Mouse (Mus musculus): ENCODE results near the gene Gpr88. TPM values are rescaled to one million over a fixed set of nuclear protein-coding genes. Genes with fewer than 3 reads are reported as not detected.

The Gpr88 gene
- total and polyA plus RNA-seq, 3 experiments, result not detected

DNA sequence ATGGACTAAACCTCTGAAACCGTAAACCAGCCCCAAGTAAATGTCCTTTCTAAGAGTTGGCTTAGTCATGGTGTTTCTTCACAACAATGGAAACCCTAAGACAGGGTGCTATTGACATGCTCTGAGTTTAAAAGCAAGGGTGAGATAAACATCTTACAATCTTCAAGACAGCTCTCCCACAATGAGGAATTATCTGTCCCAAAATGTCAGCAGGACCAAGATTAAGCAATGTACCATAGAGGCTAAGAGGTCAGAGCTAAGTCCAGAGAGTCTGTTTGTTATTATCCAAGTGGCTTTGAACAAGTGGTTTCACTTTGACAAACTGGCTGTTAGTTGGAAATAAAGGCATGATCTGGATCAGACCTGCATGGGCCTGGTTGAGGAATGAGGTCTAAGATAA, 10.7 kb upstream of the Gpr88 start:
- H3K79me2 ChIP-seq (replicated peaks; ENCODE audit: control insufficient read depth, extremely low read depth, insufficient read depth, poor library complexity, severe bottlenecking), result no peaks in the 10 kb centered on the region
- dilution Hi-C loops (cut with MboI; ENCODE audit: extremely low pct_ligation_motif_present, extremely low pct_unique_long_range_greater_than_20kb, low sequenced_read_pairs) (no loop called here), in situ Hi-C loops (cut with MboI; ENCODE audit: low pct_ligation_motif_present, low pct_unique_long_range_greater_than_20kb, low sequenced_read_pairs) (no loop called here)
- no peaks in the 10 kb centered on the region for H3K27me3 ChIP-seq (replicated peaks)
- H3K36me3 ChIP-seq (replicated peaks in 1 of 2; ENCODE audit: control insufficient read depth in 1 of 2, insufficient read depth in 1 of 2, low read length in 1 of 2), result no peaks in the 10 kb centered on the region
- 0 out of 4 replicates have a peak, but pooled peaks cover 0 to 2% of the 10 kb centered on the region in 2 experiments for H3K4me1 ChIP-seq (ENCODE audit: control insufficient read depth in 1 of 2, insufficient read depth in 2 of 2)
- H3K27ac ChIP-seq (ENCODE audit: insufficient read depth, low read depth), result no peak overlapping the region
- no peak overlapping the region for H3K4me3 ChIP-seq (replicated peaks in 1 of 3; ENCODE audit: low read depth in 2 of 3, low read length in 2 of 3, poor library complexity in 1 of 3)
- no peak overlapping the region for H3K9ac ChIP-seq (ENCODE audit: insufficient read depth, low read depth)
- no peak for DNase-seq (ENCODE audit: extremely low read depth)
- H3K4me2 ChIP-seq (ENCODE audit: insufficient read depth, low read depth, poor library complexity, severe bottlenecking), result no peak overlapping the region
- no peak for TF ChIP-seq USF1 (IDR thresholded peaks at IDR 0.05; ENCODE audit: low read depth, low read length)
- TF ChIP-seq BHLHE40 (IDR thresholded peaks at IDR 0.05; ENCODE audit: low read depth, low read length), result no peak
- TF ChIP-seq TBP (conservative IDR thresholded peaks at IDR 0.05; ENCODE audit: low read depth, low read length), result no peak
- TF ChIP-seq ELF1 (IDR thresholded peaks at IDR 0.05; ENCODE audit: low read depth, low read length), result no peak
- TF ChIP-seq UBTF (IDR thresholded peaks at IDR 0.05; ENCODE audit: low read depth, low read length), result no peak
- TF ChIP-seq ETS1 (conservative IDR thresholded peaks at IDR 0.05; ENCODE audit: low read depth, low read length), result no peak
- no peak for TF ChIP-seq ZKSCAN1 (IDR thresholded peaks at IDR 0.05; ENCODE audit: borderline replicate concordance, low read depth, low read length)
- TF ChIP-seq CHD2 (IDR thresholded peaks at IDR 0.05; ENCODE audit: low read length), result no peak
- no peak for TF ChIP-seq ZC3H11A (IDR thresholded peaks at IDR 0.05; ENCODE audit: low read depth, low read length)
- TF ChIP-seq E2F4 (IDR thresholded peaks at IDR 0.05; ENCODE audit: insufficient replicate concordance, low read depth, low read length), result no peak
- TF ChIP-seq SIN3A (IDR thresholded peaks at IDR 0.05; ENCODE audit: low read length), result no peak
- no peak for TF ChIP-seq CHD1 (IDR thresholded peaks at IDR 0.05; ENCODE audit: low read depth, low read length)
- TF ChIP-seq SMC3 (IDR thresholded peaks at IDR 0.05; ENCODE audit: low read depth, low read length), result no peak
- TF ChIP-seq RAD21 (IDR thresholded peaks at IDR 0.05; ENCODE audit: low read depth, low read length), result no peak
- no peak for TF ChIP-seq USF2 (conservative IDR thresholded peaks at IDR 0.05; ENCODE audit: low read depth, low read length)
- no peak for TF ChIP-seq GABPA (IDR thresholded peaks at IDR 0.05; ENCODE audit: insufficient replicate concordance, low read depth, low read length)
- TF ChIP-seq NRF1 (IDR thresholded peaks at IDR 0.05; ENCODE audit: low read depth, low read length), result no peak
- no peak for TF ChIP-seq MAX (IDR thresholded peaks at IDR 0.05; ENCODE audit: low read length)
- H3K9me3 ChIP-seq (replicated peaks; ENCODE audit: low read length), result no peaks in the 10 kb centered on the region

DNA sequence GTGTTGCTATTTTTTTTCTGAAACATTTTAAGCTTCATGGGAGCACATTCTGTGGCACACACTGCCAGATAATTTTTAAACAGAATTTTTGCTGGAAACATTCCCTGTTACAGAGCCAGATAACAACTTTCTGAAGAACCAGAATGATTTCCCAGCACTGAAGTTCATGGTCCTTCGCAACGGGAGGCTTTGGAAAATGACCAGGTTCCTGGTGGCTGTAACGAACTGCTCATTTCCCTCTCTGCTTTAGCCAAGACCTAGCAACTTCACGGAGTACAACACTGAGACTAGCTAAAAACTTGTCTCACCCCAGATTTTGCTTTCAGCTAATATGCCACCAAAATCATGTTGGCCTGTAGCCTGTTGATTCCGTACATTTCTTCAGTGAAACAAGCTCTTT, 9.8 kb upstream of the Gpr88 start:
- H3K27ac ChIP-seq (ENCODE audit: insufficient read depth, low read depth), result no peak overlapping the region
- H3K4me3 ChIP-seq (replicated peaks in 1 of 3; ENCODE audit: low read depth in 2 of 3, low read length in 2 of 3, poor library complexity in 1 of 3), result no peak overlapping the region
- in situ Hi-C loops (cut with MboI; ENCODE audit: low pct_ligation_motif_present, low pct_unique_long_range_greater_than_20kb, low sequenced_read_pairs) (no loop called here), dilution Hi-C loops (cut with MboI; ENCODE audit: extremely low pct_ligation_motif_present, extremely low pct_unique_long_range_greater_than_20kb, low sequenced_read_pairs) (no loop called here)
- H3K36me3 ChIP-seq (replicated peaks in 1 of 2; ENCODE audit: control insufficient read depth in 1 of 2, insufficient read depth in 1 of 2, low read length in 1 of 2), result no peaks in the 10 kb centered on the region
- no peaks in the 10 kb centered on the region for H3K9me3 ChIP-seq (replicated peaks; ENCODE audit: low read length)
- no peak overlapping the region for H3K4me2 ChIP-seq (ENCODE audit: insufficient read depth, low read depth, poor library complexity, severe bottlenecking)
- H3K4me1 ChIP-seq (ENCODE audit: control insufficient read depth in 1 of 2, insufficient read depth in 2 of 2), result 0 out of 4 replicates have a peak, but pooled peaks cover 0 to 2% of the 10 kb centered on the region in 2 experiments
- no peaks in the 10 kb centered on the region for H3K79me2 ChIP-seq (replicated peaks; ENCODE audit: control insufficient read depth, extremely low read depth, insufficient read depth, poor library complexity, severe bottlenecking)
- no peaks in the 10 kb centered on the region for H3K27me3 ChIP-seq (replicated peaks)
- no peak for TF ChIP-seq ZMIZ1 (IDR thresholded peaks at IDR 0.05; ENCODE audit: low read depth, low read length)
- no peak for TF ChIP-seq PAX5 (IDR thresholded peaks at IDR 0.05; ENCODE audit: low read length)
- TF ChIP-seq TBP (conservative IDR thresholded peaks at IDR 0.05; ENCODE audit: low read depth, low read length), result no peak
- no peak for TF ChIP-seq NELFE (IDR thresholded peaks at IDR 0.05; ENCODE audit: low read depth, low read length)
- TF ChIP-seq ETS1 (conservative IDR thresholded peaks at IDR 0.05; ENCODE audit: low read depth, low read length), result no peak
- TF ChIP-seq MAX (IDR thresholded peaks at IDR 0.05; ENCODE audit: low read length), result no peak
- no peak for TF ChIP-seq USF1 (IDR thresholded peaks at IDR 0.05; ENCODE audit: low read depth, low read length)
- no peak for TF ChIP-seq ELF1 (IDR thresholded peaks at IDR 0.05; ENCODE audit: low read depth, low read length)
- TF ChIP-seq MAZ (IDR thresholded peaks at IDR 0.05; ENCODE audit: low read depth, low read length), result no peak
- TF ChIP-seq ZKSCAN1 (IDR thresholded peaks at IDR 0.05; ENCODE audit: borderline replicate concordance, low read depth, low read length), result no peak
- TF ChIP-seq GABPA (IDR thresholded peaks at IDR 0.05; ENCODE audit: insufficient replicate concordance, low read depth, low read length), result no peak
- no peak for TF ChIP-seq ZC3H11A (IDR thresholded peaks at IDR 0.05; ENCODE audit: low read depth, low read length)
- TF ChIP-seq RCOR1 (conservative IDR thresholded peaks at IDR 0.05; ENCODE audit: low read depth, low read length), result no peak
- TF ChIP-seq SIN3A (IDR thresholded peaks at IDR 0.05; ENCODE audit: low read length), result no peak
- TF ChIP-seq IRF4 (IDR thresholded peaks at IDR 0.05; ENCODE audit: low read depth, low read length), result no peak
- TF ChIP-seq USF2 (conservative IDR thresholded peaks at IDR 0.05; ENCODE audit: low read depth, low read length), result no peak
- no peak for TF ChIP-seq ZNF384 (IDR thresholded peaks at IDR 0.05; ENCODE audit: low read depth, low read length)
- TF ChIP-seq SMC3 (IDR thresholded peaks at IDR 0.05; ENCODE audit: low read depth, low read length), result no peak
- no peak overlapping the region for H3K9ac ChIP-seq (ENCODE audit: insufficient read depth, low read depth)
- no peak for DNase-seq (ENCODE audit: extremely low read depth)
